Mouse (Mus musculus): ENCODE results near the gene Lekr1.

The Lekr1 gene

GRCm38 (mm10) chr3:65656902-65657660 lies 8.9 kb upstream of the Lekr1 start:
- DNase-seq (ENCODE audit: low spot score in 2 of 2), result no peak

DNA sequence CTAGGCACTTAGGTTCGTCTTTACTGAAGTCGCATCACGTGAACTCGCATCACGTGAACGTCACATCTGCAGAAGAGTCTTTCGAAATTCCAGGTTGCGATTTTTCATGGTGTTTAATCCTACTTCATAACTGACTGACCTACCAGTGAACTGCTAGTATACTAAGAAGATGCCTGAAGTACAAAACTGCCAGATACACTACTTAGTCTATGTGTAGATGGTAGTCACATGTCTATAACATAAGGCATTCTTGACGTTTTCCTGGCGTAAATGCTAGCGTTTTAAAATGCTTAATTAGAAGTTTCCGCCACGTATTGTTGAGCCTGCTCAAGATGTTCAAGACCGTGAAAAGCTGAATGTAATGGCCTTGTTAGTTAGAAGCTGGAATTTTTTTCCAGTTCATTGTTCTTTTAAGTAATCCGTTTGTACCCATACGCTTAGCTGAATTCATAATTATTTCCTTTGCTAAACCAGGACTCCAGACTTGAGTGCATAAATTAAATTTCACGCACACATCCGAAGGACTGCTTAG lies 7.9 kb upstream of the Lekr1 start:
- DNase-seq (ENCODE audit: low spot score in 2 of 2), result no peak

GRCm38 (mm10) chr3:65658721-65659619 lies 7.1 kb upstream of the Lekr1 start:
- DNase-seq (ENCODE audit: low spot score in 2 of 2), result peak; percentile 75 to 80

- DNase-seq (ENCODE audit: low spot score in 2 of 2), result peak in 1 of 2 experiments; percentile 37
Observed at GRCm38 (mm10) chr3:65659620-65659932, 6.5 kb upstream of the Lekr1 start.

- no peak for DNase-seq (ENCODE audit: low spot score in 2 of 2)
Observed at GRCm38 (mm10) chr3:65660336-65660735, 5.7 kb upstream of the Lekr1 start.

DNA sequence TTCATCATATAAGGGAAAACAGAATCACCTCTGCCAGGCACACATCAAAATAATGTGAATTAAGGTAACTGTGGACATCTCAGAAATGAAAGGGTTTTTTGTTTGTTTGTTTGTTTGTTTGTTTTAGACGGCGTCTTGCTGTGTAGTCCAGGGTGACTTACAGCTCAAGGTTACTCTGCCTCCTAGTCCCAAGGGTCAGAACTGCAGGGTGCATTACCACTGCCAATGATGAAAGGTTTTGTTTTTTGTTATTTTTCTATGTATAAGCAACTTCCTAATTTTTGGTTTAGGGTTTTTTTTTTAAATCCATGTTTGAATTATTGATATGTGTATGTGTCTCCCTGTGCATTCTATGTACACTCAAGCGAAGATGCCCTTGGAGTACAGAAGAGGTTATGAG lies 4.3 kb upstream of the Lekr1 start:
- no peak for DNase-seq (ENCODE audit: low spot score in 2 of 2)

DNA sequence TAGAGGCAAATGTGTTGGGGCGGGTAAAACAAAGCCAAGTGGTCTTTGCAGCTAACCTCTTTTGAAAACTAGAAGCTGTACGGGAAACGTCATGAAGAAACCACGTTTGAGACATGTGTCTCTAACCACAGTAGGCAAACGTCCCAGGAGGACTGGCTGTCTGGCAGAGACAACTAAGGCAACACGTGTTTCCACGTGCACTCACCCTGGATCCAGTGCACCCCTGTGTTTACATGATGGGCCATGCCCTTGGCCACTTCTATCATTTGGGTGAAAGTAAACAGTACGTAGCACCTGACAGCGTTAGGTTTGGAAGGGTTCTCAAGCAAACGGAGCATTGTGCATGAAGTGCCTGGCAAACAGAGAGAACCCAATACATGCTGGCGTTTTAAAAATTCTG lies 2.9 kb upstream of the Lekr1 start:
- no peak for DNase-seq (ENCODE audit: low spot score in 2 of 2)

- no peak for DNase-seq (ENCODE audit: low spot score in 2 of 2)
Observed at GRCm38 (mm10) chr3:65670216-65670615, 4.2 kb downstream of the Lekr1 start.

DNA sequence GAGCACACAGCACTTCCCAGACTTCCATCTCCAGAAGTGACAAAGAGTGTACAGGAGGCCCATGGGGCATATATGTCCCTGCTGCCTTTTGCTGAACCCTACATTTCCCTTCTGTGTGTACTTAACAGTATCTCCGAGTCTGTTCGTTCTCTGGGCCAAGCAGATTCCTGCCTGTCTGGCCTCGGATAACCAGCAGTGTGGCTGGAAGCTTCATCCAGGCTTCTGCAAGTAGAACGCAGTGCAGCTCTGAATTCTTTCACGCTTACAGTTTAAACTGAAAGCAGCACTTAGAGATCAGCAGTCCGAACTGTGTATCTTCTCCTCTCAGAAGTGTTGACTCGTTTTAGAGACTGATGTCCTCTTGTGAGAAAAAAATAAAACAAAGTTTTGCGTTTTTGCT lies 7.7 kb downstream of the Lekr1 start:
- DNase-seq (ENCODE audit: low spot score in 2 of 2), result no peak

DNA sequence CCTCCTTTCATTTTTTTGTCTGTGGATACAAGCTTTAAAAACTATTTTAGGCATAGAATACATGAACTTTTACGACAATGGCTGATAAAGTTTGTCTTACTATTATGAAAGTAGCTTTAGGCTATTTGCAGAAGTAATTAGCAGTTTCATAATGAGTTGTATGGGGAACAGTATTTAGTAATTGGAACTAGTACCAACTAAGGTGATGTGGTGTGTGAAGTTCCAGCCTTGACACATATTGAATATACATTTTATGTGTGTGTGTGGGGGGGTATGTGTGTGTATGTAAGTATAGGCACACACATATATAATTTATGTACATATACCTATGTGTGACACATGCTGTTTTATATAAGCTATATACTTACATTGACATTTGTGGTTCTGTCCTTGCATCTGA lies 14.6 kb downstream of the Lekr1 start:
- DNase-seq (ENCODE audit: low spot score in 2 of 2), result no peak

DNA sequence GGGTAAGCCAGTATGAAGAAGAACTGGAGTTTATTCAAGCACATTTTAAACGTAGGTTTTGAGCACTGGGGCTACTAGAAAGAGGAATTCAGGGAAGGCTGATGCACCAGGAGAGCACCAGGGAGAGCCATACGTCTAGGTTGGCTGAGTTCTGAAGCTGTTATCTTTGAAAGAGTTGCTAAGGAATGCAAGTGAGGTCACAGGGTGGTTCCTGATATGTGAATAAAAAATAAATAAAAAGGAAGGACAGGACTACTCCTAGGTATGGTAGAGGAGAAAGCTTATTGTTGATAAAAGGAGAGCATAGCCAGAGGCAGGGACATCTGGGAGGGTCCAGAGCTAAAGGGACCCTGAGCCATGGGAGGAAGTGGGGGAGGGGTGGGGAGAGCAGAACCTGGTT lies 23.7 kb downstream of the Lekr1 start:
- DNase-seq (ENCODE audit: low spot score in 2 of 2), result no peak

DNA sequence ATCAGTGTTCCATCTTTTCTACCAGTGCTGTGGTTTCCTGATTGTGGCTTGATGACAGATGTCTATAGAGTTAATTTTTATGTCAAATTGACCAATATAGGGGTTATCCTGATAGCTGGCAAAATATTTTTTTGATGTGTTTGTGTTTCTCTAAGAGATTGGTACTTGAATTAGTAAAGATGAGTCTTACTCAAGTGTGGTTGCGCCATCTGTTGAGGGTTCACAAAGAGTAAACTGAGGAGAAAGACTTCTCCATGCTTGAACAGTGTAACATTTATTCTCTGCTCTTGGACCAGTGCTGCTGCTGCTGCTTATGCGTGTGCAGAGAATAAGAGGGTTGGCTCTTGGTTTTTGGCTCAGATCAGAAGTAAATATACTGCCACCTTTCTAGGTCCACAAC lies 24.8 kb downstream of the Lekr1 start:
- DNase-seq (ENCODE audit: low spot score in 2 of 2), result no peak

DNA sequence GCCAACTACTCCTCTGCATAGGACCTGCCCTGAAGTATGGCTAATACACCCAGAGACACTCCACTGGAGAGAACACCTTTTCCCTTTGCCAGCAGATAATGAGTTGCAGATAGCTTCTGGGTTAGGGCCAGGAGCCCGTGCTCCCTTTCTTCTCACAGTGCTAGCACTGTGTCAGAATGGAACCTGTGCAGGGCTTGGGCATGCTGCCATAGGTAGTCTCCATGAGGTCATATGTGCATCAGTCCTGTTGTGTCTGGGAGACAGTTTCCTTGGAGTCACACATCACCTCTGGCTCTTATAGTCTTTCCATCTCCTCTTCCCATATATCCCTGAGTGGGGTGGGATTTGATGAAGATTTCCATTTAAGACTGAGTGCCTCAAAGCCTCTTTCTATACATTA lies 33.7 kb downstream of the Lekr1 start:
- no peak for DNase-seq (ENCODE audit: low spot score in 2 of 2)

GRCm38 (mm10) chr3:65714372-65714771 lies 48.3 kb downstream of the Lekr1 start:
- DNase-seq (ENCODE audit: low spot score in 2 of 2), result no peak

DNA sequence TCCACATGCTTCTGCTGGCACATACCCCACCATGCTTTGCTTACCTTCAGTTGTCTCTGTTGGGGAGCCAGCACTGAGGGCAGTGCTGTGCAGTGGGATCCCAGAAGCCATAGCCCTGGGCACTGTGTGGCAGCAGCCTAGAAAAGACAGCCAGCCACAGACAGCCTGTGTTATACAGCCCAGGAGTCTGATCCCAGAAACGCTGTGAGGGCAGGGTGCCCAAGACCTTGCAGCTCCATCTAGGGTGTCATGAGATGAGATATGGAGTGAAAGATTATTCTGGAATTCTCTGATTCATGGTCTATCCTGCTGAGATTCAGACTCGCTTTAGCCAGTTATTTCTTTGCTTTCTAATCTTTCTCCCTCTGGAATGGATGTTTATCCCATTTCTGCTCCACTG lies 51.4 kb downstream of the Lekr1 start:
- no peak for DNase-seq (ENCODE audit: low spot score in 2 of 2)

DNA sequence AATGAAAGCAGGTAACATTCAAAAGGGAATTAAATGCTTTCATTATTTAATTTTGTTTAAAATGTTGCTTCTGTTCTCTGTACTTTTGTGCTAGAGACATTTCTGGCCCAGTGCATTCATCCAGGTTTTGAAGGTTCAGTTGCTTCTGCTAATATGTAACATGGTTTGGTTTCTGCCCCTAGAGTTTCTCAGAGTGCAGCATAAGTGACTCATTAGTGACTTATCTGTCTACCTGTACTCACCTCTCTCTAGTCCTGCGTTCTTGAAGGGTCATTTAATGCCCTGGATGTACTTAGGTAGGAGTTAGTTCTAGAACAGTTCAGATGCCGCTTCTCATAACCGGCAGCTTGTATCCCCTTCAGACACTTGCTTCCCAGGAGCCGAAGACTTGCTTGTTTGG lies 56.9 kb downstream of the Lekr1 start:
- DNase-seq (ENCODE audit: low spot score in 2 of 2), result no peak

GRCm38 (mm10) chr3:65723664-65724063 lies 57.6 kb downstream of the Lekr1 start:
- no peak for DNase-seq (ENCODE audit: low spot score in 2 of 2)

GRCm38 (mm10) chr3:65737816-65738215 lies 71.8 kb downstream of the Lekr1 start:
- DNase-seq (ENCODE audit: low spot score in 2 of 2), result no peak

- DNase-seq (ENCODE audit: low spot score in 2 of 2), result no peak
Observed at GRCm38 (mm10) chr3:65744936-65745335, 78.9 kb downstream of the Lekr1 start.

DNA sequence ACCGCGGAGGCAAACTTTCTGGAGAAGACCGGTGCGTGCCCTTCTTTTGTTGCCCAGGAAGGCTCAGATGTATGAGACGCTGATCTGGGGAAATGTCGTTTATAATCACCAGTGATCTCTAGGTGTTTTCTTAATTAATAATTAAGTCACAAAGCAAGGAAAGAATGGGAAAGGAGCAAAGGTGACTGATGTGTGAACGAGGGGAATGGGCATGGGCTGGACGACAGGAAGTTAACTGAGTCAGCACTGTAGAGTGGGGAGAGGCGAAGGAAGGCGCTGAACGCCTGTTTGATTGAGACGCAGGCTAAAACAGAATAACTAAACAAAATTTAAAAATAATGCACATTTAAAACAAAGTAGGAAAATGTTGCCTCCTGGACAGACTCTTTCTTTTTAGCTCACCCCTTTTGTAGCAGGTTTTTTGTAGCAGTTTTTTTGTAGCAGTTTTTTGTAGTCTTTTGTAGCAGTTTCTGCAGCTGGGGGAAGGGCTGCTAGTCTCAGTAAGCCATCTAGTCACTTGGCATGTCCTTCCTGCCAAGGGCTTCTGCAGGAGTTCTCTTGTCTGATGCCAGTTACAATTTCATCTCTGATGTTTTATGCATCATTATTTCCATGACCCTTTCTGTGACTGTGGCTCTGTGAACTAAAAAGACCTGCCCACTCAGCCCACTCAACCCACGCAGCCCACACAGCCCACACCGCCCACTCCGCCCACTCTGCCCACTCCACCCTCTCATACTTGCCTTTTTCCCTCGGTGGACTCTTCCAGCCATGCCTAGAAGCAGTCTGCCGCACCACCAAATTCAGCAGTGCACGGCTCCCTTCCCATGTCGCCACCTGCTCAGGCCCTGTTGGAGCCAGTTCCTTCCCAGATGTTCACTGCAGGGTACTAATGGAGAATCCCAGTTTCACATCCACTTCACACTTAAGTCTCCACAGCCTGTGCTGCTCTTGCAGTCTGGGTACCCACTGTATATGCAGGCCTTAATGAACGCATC lies 98.8 kb downstream of the Lekr1 start:
- no peak for DNase-seq (ENCODE audit: low spot score in 2 of 2)

- no peak for DNase-seq (ENCODE audit: low spot score in 2 of 2)
Observed at GRCm38 (mm10) chr3:65766387-65766786, 100.4 kb downstream of the Lekr1 start.

Measured in right cerebral cortex, adult 2 months (tissue).